Mouse (Mus musculus): ENCODE data around the gene Gm15127.
"Not testable (repeated sequence)": the region's sequence is repeated elsewhere in the genome, so short reads cannot be mapped to it uniquely, and the experiment has no call there.

Gm15127 gene

GRCm38 (mm10) chrX:148663298-148663697 lies at the start of gene Gm15127:
Gene Gm15127, plus strand, starts transcription at chrX:148663598.
- not testable (repeated sequence) for DNase-seq (ENCODE audit: low read depth, low spot score)

DNA sequence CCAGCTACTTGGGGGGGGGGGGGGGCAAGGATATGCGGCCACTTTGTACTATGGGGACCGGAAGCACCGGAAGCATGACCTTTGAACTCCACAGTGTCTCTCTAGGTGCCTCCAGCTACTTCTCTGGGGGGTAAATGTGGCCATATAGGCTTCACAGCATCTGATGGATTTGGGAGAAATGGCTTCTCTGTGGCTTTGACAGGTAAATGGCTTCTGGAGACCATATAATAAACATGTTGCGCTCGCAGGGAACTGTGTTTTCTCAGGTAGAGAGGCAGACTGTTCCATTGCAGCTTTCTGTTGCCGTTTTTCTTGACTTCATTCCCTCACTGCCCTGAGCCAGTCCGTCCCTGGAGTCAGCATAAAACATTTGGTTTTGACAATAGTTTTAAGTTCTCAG lies 48.3 kb upstream of the Gm15127 start, which contains the start of gene Gm8334:
TSS of gene Gm8334 (minus strand) at position 101 of the 400 bp plus-strand sequence.
- not testable (repeated sequence) for DNase-seq (ENCODE audit: low read depth, low spot score)

DNA sequence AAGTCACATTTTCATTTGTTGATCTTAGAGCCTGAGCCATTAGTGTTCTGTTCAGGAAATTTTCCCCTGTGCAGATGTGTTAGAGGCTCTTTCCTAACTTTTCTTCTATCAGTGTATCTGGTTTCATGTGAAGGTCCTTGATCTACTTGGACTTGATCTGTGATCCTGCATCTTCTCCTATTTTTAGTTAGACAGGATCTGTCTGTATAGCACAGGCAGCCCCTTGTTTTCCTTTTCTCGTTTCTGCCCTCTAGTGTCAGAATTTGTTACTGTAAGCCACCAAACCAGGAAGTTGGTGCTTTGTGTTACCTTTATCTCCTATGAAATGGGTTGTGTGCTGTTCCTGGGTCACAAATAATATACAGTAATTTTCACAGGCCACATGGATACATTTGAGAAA lies 12.9 kb downstream of the Gm15127 start:
- peak; percentile 6 for DNase-seq (ENCODE audit: low read depth, low spot score)

All from R1 (cell line).